Mouse (Mus musculus): ENCODE data around the gene Sos2. TPM values are rescaled to one million over a fixed set of nuclear protein-coding genes. Genes with fewer than 3 reads are reported as not detected.
A peak's percentile ranks its signal among the peaks of the same experiment; 100 is the strongest.

Sos2 gene
- polyA plus RNA-seq, 1 experiment from 2014 or later = 14.2 TPM

DNA sequence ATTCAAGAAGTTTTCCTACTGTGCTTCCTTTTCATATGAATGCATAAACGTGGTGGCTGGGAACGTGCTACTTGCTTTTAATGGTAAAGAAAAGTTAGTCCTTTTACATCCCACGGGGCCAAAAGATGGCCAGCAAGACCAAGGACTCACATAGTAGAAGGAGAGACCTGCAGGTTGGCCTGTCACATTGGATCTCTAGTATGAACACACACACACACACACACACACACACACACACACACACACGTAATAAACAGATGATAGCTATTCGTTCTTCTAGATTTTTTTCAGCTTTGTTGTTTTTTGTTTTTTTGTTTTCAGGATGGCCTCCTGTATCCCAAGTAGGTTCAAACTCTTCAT is 98.4 kb downstream of the Sos2 start:
- Histone ChIP-seq H3K9me3 (ENCODE audit: control insufficient read depth, low read length) (no peaks in the 10 kb centered on the region), H3K27ac (replicated peaks; ENCODE audit: low read depth, low read length) (peak overlapping the region; percentile 85), H3K36me3 (ENCODE audit: control insufficient read depth, insufficient read depth, low read length) (peaks cover 45% of the 10 kb centered on the region), H3K4me3 (replicated peaks; ENCODE audit: low read depth, low read length) (peak overlapping the region; percentile 78), H3K9ac (replicated peaks; ENCODE audit: low read length) (peak overlapping the region; percentile 93), H3K27me3 (ENCODE audit: control insufficient read depth, insufficient read depth, low read length) (no peaks in the 10 kb centered on the region), H3K4me1 (ENCODE audit: control insufficient read depth, insufficient read depth, low read length) (peaks cover 9% of the 10 kb centered on the region), H3K4me2 (ENCODE audit: low read length) (peak overlapping the region; percentile 75)
- WGBS = 44% methylated on average over 5 of the region's 5 CpGs
- ATAC-seq (ENCODE audit: low FRiP score, low TSS enrichment) = peak; percentile 22; the same call in 1 of the 2 replicates
- no peak for DNase-seq

DNA sequence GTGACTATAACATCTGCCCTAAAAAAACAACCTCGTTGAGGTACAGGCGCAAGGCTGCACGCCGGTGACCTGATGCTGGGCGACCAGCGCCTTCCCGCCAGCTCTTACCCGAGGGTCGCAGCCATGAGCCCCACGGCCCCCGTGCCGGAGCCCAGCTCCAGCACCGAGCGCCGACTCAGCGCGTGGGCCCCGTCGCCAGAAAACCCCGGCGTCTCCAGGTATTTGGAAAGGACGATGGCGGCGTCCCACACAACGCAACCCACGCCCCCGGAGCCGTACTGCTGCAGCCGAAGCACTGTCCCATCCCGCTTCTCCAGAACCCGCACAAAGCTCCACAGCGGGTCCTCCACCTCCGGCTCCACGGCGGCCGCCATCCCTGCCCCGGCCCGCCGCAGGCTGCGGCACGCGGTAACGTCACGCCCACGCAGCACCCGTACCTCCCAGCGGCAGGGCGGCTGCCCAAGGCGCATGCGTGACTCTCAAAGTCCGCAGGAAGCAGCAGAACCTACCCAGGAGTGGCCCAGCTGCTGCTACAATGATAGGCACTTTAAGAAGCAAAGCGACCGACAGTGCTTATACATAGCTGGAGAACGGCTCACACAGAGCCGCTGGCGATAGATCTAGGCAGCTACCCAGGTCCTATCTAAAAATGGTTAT is 98.9 kb downstream of the Sos2 start, which contains the start of gene Vcpkmt:
Gene Vcpkmt, minus strand, starts transcription at position 416 of the 657 bp plus-strand sequence.
- Histone ChIP-seq H3K9ac (replicated peaks; ENCODE audit: low read length) (peak within 1 kb of the TSS; percentile 93), H3K27me3 (ENCODE audit: control insufficient read depth, insufficient read depth, low read length) (no peaks in the 10 kb centered on the region), H3K4me1 (ENCODE audit: control insufficient read depth, insufficient read depth, low read length) (peaks cover 9% of the 10 kb centered on the region), H3K4me2 (ENCODE audit: low read length) (peak within 1 kb of the TSS; percentile 75), H3K36me3 (ENCODE audit: control insufficient read depth, insufficient read depth, low read length) (peaks cover 47% of the 10 kb centered on the region), H3K27ac (replicated peaks; ENCODE audit: low read depth, low read length) (peak within 1 kb of the TSS; percentile 85), H3K4me3 (replicated peaks; ENCODE audit: low read depth, low read length) (peak within 1 kb of the TSS; percentile 78), H3K9me3 (ENCODE audit: control insufficient read depth, low read length) (no peaks in the 10 kb centered on the region)
- DNase-seq (peak; percentile 96), ATAC-seq (ENCODE audit: low FRiP score, low TSS enrichment) (peak; percentile 96)
- WGBS = under 1% methylated on average over 56 of the region's 56 CpGs

- DNase-seq = peak; percentile 8
- Histone ChIP-seq H3K36me3 (ENCODE audit: control insufficient read depth, insufficient read depth, low read length) (peaks cover 46% of the 10 kb centered on the region), H3K27ac (replicated peaks; ENCODE audit: low read depth, low read length) (peak overlapping the region; percentile 85), H3K4me2 (ENCODE audit: low read length) (peak overlapping the region; percentile 75), H3K9ac (replicated peaks; ENCODE audit: low read length) (peak overlapping the region; percentile 93), H3K27me3 (ENCODE audit: control insufficient read depth, insufficient read depth, low read length) (no peaks in the 10 kb centered on the region), H3K4me1 (ENCODE audit: control insufficient read depth, insufficient read depth, low read length) (peaks cover 9% of the 10 kb centered on the region), H3K9me3 (ENCODE audit: control insufficient read depth, low read length) (no peaks in the 10 kb centered on the region), H3K4me3 (replicated peaks; ENCODE audit: low read depth, low read length) (peak overlapping the region; percentile 78)
- 33% methylated on average over 9 of the region's 9 CpGs for WGBS
- ATAC-seq (ENCODE audit: low FRiP score, low TSS enrichment) = no peak
Measured at GRCm38 (mm10) chr12:69582216-69582612, 99.4 kb downstream of the Sos2 start.

GRCm38 (mm10) chr12:69579623-69580022 is 102.0 kb downstream of the Sos2 start:
- H3K4me1 ChIP-seq (ENCODE audit: control insufficient read depth, insufficient read depth, low read length) = peaks cover 9% of the 10 kb centered on the region
- DNase-seq (no peak), ATAC-seq (ENCODE audit: low FRiP score, low TSS enrichment) (no peak)
- no peak overlapping the region for H3K27ac ChIP-seq (replicated peaks; ENCODE audit: low read depth, low read length)
- peaks cover 37% of the 10 kb centered on the region for H3K36me3 ChIP-seq (ENCODE audit: control insufficient read depth, insufficient read depth, low read length)
- H3K27me3 ChIP-seq (ENCODE audit: control insufficient read depth, insufficient read depth, low read length) = no peaks in the 10 kb centered on the region
- no peak overlapping the region for H3K4me3 ChIP-seq (replicated peaks; ENCODE audit: low read depth, low read length)
- H3K9ac ChIP-seq (replicated peaks; ENCODE audit: low read length) = no peak overlapping the region
- WGBS = 94% methylated on average over 5 of the region's 5 CpGs
- H3K4me2 ChIP-seq (ENCODE audit: low read length) = no peak overlapping the region
- H3K9me3 ChIP-seq (ENCODE audit: control insufficient read depth, low read length) = no peaks in the 10 kb centered on the region

DNA sequence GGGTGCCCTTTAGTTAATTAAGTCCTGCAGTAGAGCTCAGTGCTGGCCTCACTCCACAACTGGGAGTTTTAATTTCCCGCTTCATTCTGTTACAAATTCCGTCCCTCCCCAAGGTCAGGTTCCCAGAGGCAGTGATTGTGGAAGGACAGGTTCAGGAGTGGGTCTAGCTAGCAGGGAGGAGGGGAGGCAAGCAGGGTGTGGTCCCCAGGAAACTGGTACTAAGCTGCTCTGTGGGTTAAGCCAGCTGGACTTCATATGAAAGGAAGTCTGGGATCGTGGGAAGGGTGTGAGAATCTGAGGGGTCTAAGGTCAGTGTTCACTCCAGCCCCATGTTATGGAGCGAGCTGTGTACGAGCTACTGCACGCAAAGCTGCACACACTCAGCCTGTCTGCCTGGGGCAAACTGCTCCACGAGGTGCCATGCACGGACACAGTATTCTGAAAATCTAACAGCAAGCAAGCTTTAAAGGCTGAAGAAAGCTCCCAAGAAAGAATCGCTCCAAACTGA is 105.5 kb downstream of the Sos2 start:
- no peak for DNase-seq
- 87% methylated on average over 9 of the region's 9 CpGs for WGBS
- H3K36me3 ChIP-seq (ENCODE audit: control insufficient read depth, insufficient read depth, low read length) = peaks cover 35% of the 10 kb centered on the region
- no peaks in the 10 kb centered on the region for H3K9me3 ChIP-seq (ENCODE audit: control insufficient read depth, low read length)
- no peak overlapping the region for H3K27ac ChIP-seq (replicated peaks; ENCODE audit: low read depth, low read length)
- no peak for ATAC-seq (ENCODE audit: low FRiP score, low TSS enrichment)
- no peaks in the 10 kb centered on the region for H3K4me1 ChIP-seq (ENCODE audit: control insufficient read depth, insufficient read depth, low read length)
- H3K27me3 ChIP-seq (ENCODE audit: control insufficient read depth, insufficient read depth, low read length) = no peaks in the 10 kb centered on the region
- no peak overlapping the region for H3K4me3 ChIP-seq (replicated peaks; ENCODE audit: low read depth, low read length)
- no peak overlapping the region for H3K9ac ChIP-seq (replicated peaks; ENCODE audit: low read length)
- H3K4me2 ChIP-seq (ENCODE audit: low read length) = no peak overlapping the region

DNA sequence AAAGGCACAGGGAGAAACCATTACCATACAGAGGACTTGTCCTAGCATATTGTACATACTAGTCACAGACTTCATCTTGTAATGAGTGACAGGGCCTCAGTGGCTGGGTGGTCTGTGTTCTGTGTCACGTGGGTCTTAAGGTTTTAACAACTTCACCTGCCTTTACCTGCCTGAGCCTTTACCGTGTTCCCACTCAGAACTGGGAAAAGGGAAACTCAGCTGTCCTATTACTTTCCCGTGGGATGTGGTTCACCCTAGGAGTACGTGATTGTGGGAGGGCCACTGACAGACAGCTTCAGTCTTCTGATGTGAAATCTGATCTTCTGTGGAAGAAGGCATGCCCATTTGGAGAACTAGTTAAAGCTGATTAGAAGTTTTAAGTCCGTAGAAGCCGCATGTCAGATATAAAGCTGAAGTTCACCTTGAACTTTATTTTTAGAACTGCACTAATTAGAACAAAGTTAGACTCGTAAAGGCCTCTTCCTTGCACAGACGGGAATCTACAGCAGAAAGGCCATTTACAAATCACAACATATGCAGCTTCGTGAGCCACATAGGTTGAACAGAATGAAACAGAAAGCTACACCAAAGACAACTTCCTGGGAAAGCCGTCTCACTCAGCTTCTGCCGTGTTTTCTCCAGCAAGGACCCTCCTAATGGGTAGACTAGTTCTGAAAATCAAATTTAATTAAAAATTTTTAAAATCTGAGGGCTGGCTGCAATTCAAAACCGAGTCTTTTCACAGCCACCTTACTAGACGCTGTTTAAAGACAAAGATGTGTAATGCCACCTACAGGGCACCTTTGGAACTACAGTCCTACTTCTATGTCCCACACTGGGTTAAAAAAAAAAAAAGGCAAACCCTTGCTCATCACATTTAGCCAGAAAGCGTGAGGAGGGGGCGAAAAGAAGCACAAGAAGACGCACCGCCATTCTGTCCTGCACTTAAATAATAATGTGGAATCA is 107.5 kb downstream of the Sos2 start:
- Histone ChIP-seq H3K4me1 (ENCODE audit: control insufficient read depth, insufficient read depth, low read length) (no peaks in the 10 kb centered on the region), H3K27ac (replicated peaks; ENCODE audit: low read depth, low read length) (no peak overlapping the region), H3K27me3 (ENCODE audit: control insufficient read depth, insufficient read depth, low read length) (no peaks in the 10 kb centered on the region), H3K36me3 (ENCODE audit: control insufficient read depth, insufficient read depth, low read length) (peaks cover 27% of the 10 kb centered on the region), H3K9me3 (ENCODE audit: control insufficient read depth, low read length) (no peaks in the 10 kb centered on the region), H3K4me3 (replicated peaks; ENCODE audit: low read depth, low read length) (0 out of 2 replicates have a peak overlapping the region, but pooled peaks have one; percentile 7), H3K9ac (replicated peaks; ENCODE audit: low read length) (0 out of 2 replicates have a peak overlapping the region, but pooled peaks have one; percentile 13), H3K4me2 (ENCODE audit: low read length) (peak overlapping the region; percentile 42)
- no peak for ATAC-seq (ENCODE audit: low FRiP score, low TSS enrichment)
- 28% methylated on average over 17 of the region's 17 CpGs for WGBS
- DNase-seq = peak; percentile 94

DNA sequence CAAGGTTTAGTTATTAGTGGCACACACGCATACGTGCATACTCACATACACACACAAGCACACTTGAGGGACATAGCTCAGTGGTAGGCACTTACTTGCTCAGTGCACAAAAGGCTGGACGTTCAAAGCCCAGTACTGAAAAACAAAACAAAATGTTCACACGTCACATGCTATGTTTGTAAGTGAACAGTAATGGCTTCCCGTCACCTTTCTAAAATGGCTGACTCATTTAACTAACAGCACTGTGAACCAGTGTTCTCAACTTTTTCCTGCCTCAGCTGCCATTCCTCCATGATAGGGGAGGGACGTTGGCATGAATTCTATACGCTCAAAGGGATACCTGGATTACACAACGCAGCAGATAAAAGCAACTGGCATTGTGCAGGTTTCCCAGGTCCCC is 108.4 kb downstream of the Sos2 start:
- no peak for ATAC-seq (ENCODE audit: low FRiP score, low TSS enrichment)
- no peaks in the 10 kb centered on the region for H3K9me3 ChIP-seq (ENCODE audit: control insufficient read depth, low read length)
- 93% methylated on average over 8 of the region's 8 CpGs for WGBS
- peaks cover 22% of the 10 kb centered on the region for H3K36me3 ChIP-seq (ENCODE audit: control insufficient read depth, insufficient read depth, low read length)
- H3K4me1 ChIP-seq (ENCODE audit: control insufficient read depth, insufficient read depth, low read length) = no peaks in the 10 kb centered on the region
- no peak overlapping the region for H3K4me2 ChIP-seq (ENCODE audit: low read length)
- H3K9ac ChIP-seq (replicated peaks; ENCODE audit: low read length) = no peak overlapping the region
- H3K4me3 ChIP-seq (replicated peaks; ENCODE audit: low read depth, low read length) = no peak overlapping the region
- H3K27me3 ChIP-seq (ENCODE audit: control insufficient read depth, insufficient read depth, low read length) = no peaks in the 10 kb centered on the region
- DNase-seq = no peak
- H3K27ac ChIP-seq (replicated peaks; ENCODE audit: low read depth, low read length) = no peak overlapping the region

DNA sequence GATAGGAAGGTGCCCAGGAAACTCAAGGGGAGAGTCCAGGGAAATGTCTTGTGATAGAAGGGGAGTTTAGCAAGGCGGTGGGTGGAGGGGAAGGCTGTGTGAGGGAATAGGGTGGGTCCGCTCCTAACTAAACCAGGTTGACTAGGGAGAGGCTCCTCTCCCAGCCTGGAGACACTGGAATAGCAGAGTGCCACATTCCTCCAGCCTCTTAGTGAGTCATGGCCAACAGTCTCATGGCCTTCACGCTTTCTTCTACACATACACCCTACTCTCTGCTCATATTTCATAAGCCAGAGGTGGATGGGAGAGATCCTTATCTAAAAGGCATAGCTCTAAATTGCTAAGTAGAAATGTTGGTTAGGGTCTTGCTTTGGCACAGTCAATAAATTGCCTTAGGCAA is 111.7 kb downstream of the Sos2 start:
- Histone ChIP-seq H3K4me3 (replicated peaks; ENCODE audit: low read depth, low read length) (no peak overlapping the region), H3K4me2 (ENCODE audit: low read length) (no peak overlapping the region), H3K9ac (replicated peaks; ENCODE audit: low read length) (no peak overlapping the region), H3K4me1 (ENCODE audit: control insufficient read depth, insufficient read depth, low read length) (no peaks in the 10 kb centered on the region), H3K27ac (replicated peaks; ENCODE audit: low read depth, low read length) (no peak overlapping the region), H3K36me3 (ENCODE audit: control insufficient read depth, insufficient read depth, low read length) (no peaks in the 10 kb centered on the region), H3K27me3 (ENCODE audit: control insufficient read depth, insufficient read depth, low read length) (no peaks in the 10 kb centered on the region), H3K9me3 (ENCODE audit: control insufficient read depth, low read length) (no peaks in the 10 kb centered on the region)
- 90% methylated on average over 3 of the region's 3 CpGs for WGBS
- DNase-seq (no peak), ATAC-seq (ENCODE audit: low FRiP score, low TSS enrichment) (no peak)
